Mouse (Mus musculus) olfactory bulb, adult 2 months (tissue): Measurements from ENCODE around the gene Alg9. TPM values are rescaled to one million over a fixed set of nuclear protein-coding genes. Genes with fewer than 3 reads are reported as not detected.

Experiments used
- H3K27ac ChIP-seq: fragments of 200-500 bp; 2 replicates; pipeline ENCODE4 v1.5.1; 2012; ENCODE audit warnings: low read depth, low read length; ENCODE audit not compliant: insufficient read depth
- H3K4me1 ChIP-seq: fragments of 200-500 bp; 2 replicates; pipeline ENCODE4 v1.6.1; 2012; ENCODE audit warnings: low read length; ENCODE audit not compliant: control insufficient read depth, insufficient read depth
- H3K4me3 ChIP-seq: fragments of 200-500 bp; 2 replicates; pipeline ENCODE4 v1.5.1; 2012; ENCODE audit warnings: mild to moderate bottlenecking, low read depth, low read length, moderate library complexity; ENCODE audit not compliant: insufficient read depth
- CTCF ChIP-seq: fragments of 200-500 bp; IDR thresholded peaks from 2 replicates; pipeline ENCODE4 v1.5.1; 2012; ENCODE audit warnings: low read depth, mild to moderate bottlenecking, low read length, moderate library complexity; ENCODE audit not compliant: insufficient read depth
- POLR2A ChIP-seq: fragments of 200-500 bp; IDR thresholded peaks from 2 replicates; pipeline ENCODE4 v1.6.1; 2012; ENCODE audit warnings: mild to moderate bottlenecking, low read depth, low read length, moderate library complexity; ENCODE audit not compliant: insufficient read depth
- WGBS: fragments of 180-500 bp; shearing (Covaris S2); methylation state at CpG from one replicate; pipeline ENCODE4 v1.1.7; 2018; 5-methylcytosine and 5-hydroxymethylcytosine counted together
- polyA plus RNA-seq: library from polyadenylated mRNA; stranded (reverse); fragments of >200 nt; gene quantifications from 2 replicates; pipeline ENCODE4 v1.2.4, GENCODE M21; 2012; ENCODE audit warnings: low replicate concordance; ENCODE audit not compliant: missing spikeins, insufficient read depth, insufficient read length

The Alg9 gene
- polyA plus RNA-seq, 1 experiment: not detected

DNA sequence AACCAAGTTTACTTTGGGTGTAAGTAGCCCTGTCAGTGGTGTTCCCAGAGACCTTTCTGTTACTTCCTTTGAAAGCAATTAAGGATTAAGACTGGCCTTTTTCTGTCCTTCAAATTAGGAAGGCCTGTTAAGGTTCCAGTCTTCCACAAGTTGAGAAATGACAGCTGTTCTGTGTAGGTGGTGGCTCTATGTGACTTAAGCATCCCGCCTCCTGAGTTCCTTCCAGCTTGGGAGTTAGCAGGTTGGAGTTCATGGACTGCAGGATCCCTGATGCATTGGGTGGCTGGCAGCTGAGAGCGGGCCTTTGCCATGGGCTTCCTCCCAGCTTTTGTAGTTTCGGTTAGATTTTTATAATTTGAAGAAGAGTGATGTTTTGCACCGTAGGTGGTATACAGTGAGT lies 100.7 kb downstream of the Alg9 start:
- H3K27ac ChIP-seq: no peak overlapping the region
- TF ChIP-seq CTCF: no peak
- TF ChIP-seq POLR2A: no peak
- WGBS: 94% methylated on average over 4 of the region's 4 CpGs
- peaks cover 11% of the 10 kb centered on the region for H3K4me1 ChIP-seq
- no peak overlapping the region for H3K4me3 ChIP-seq

GRCm38 (mm10) chr9:50876287-50876686 lies 101.5 kb downstream of the Alg9 start:
- WGBS: 91% methylated on average over 3 of the region's 3 CpGs
- Histone ChIP-seq H3K4me3 (no peak overlapping the region), H3K4me1 (peaks cover 11% of the 10 kb centered on the region), H3K27ac (no peak overlapping the region)
- no peak for TF ChIP-seq POLR2A
- no peak for TF ChIP-seq CTCF

GRCm38 (mm10) chr9:50877431-50877830 lies 102.6 kb downstream of the Alg9 start:
- H3K4me3 ChIP-seq: no peak overlapping the region
- no peak overlapping the region for H3K27ac ChIP-seq
- WGBS: 55% methylated on average over 3 of the region's 3 CpGs
- TF ChIP-seq CTCF: no peak
- no peak for TF ChIP-seq POLR2A
- H3K4me1 ChIP-seq: peaks cover 11% of the 10 kb centered on the region

- H3K27ac ChIP-seq: no peak overlapping the region
- H3K4me3 ChIP-seq: no peak overlapping the region
- peaks cover 20% of the 10 kb centered on the region for H3K4me1 ChIP-seq
- TF ChIP-seq POLR2A (no peak), CTCF (no peak)
- 82% methylated on average over 2 of the region's 2 CpGs for WGBS
These were observed 107.4 kb downstream of the Alg9 start for GRCm38 (mm10) chr9:50882183-50882582.

- no peak overlapping the region for H3K27ac ChIP-seq
- 53% methylated on average over 8 of the region's 8 CpGs for WGBS
- no peak for TF ChIP-seq CTCF
- TF ChIP-seq POLR2A: no peak
- no peak overlapping the region for H3K4me3 ChIP-seq
- peaks cover 27% of the 10 kb centered on the region for H3K4me1 ChIP-seq
These were observed 109.3 kb downstream of the Alg9 start for GRCm38 (mm10) chr9:50884093-50884492.

DNA sequence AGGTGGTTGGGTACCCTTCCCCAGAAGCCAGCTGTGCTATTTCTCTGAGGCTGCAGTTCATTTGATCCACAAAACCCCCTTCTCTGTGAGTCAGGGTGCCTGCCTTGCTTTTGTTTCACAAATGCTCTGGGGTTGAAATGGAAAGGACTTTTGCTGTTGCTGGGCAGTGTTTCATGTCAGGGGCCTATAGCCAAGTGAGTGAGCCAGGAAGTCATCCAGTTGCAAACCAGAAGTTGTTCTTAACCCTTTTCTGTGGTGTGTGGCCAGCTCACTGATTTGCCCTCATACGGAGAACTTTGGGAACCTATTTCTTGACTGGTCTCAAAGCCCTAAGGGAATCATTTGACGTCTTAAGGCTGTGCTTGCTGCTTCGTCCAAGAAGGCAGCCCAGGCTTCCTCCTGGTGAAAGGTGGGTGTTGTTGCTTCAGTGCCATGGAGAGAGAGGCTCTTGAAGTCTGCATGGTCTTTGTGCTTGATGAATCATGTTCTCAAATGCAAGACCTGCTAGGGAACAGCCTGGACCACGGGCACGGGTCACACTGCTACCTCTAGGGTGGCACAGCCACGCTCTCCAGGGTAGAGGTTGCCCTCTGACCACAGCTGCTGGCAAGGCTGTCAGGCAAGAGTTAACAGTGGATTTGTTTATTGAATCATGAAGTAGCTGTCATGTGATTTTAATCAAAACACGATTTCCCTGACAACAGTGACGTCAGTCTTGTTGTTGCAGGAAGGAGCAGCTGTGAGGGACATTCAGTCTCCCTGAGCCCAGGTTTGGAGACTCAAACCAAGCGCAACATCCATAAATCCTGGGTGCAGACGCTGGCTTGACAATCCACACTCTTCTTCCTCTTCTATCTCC lies 110.2 kb downstream of the Alg9 start:
- no peak for TF ChIP-seq CTCF
- no peak for TF ChIP-seq POLR2A
- H3K4me3 ChIP-seq: no peak overlapping the region
- WGBS: 63% methylated on average over 10 of the region's 10 CpGs
- H3K27ac ChIP-seq: peak overlapping the region; percentile 30; the same call in 1 of the 2 replicates
- peaks cover 27% of the 10 kb centered on the region for H3K4me1 ChIP-seq

DNA sequence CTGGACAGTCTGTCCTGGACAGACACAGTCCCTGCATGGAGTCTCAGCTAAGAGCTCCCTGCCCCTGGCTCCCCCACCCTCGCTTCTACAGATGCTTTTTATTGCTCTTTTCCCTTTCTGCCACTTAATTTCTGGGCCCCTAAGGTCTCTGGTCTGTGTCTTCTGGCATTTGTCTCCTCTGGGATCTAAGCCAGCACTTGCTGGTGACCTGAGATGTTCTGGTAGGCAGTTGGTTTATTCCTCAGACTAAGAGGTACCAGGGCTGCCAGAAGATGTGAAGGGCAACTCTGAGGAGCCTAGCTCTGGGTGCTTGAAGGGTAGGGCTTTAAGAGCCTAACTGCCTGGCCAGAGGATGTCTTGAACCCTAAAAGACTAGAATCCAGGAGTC lies 110.8 kb downstream of the Alg9 start:
- H3K4me3 ChIP-seq: no peak overlapping the region
- WGBS: 72% methylated on average over 1 of the region's 1 CpGs
- TF ChIP-seq CTCF (no peak), POLR2A (no peak)
- H3K4me1 ChIP-seq: peaks cover 27% of the 10 kb centered on the region
- H3K27ac ChIP-seq: no peak overlapping the region

DNA sequence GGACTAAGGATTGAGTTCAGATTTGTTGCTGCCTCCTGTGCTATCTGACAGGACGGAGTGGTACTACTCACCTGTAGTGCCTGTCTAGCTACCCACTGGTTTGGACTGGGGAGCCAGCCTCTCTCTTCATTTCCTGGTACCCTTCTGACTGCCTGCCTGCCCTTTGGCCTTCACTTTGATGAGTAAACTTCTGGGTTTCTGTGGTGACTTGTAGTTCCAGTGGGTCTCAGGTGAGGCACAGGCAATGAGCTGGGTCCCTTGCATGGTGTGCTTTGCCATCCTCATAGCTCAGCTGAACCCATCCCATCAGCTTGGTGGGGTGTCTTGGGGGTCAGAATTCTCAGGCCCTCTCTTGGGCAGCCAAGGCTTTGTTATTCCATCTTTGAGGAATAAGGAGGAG lies 112.1 kb downstream of the Alg9 start:
- Histone ChIP-seq H3K27ac (no peak overlapping the region), H3K4me1 (peaks cover 27% of the 10 kb centered on the region), H3K4me3 (no peak overlapping the region)
- 97% methylated on average over 1 of the region's 1 CpGs for WGBS
- TF ChIP-seq CTCF: no peak
- TF ChIP-seq POLR2A: no peak

GRCm38 (mm10) chr9:50887351-50887750 lies 112.5 kb downstream of the Alg9 start:
- Histone ChIP-seq H3K27ac (no peak overlapping the region), H3K4me3 (no peak overlapping the region), H3K4me1 (peaks cover 29% of the 10 kb centered on the region)
- no peak for TF ChIP-seq POLR2A
- no peak for TF ChIP-seq CTCF
- WGBS: 35% methylated on average over 4 of the region's 4 CpGs
